21 mouse cellular contexts compared by ENCODE assay signal in genomic region chr3:133429394-133430173, GRCm38 (mm10).
DNase-seq lines count a peak whose midpoint lies in the region; ATAC-seq lines count a peak whose summit lies in the region.
"Had no signal": no experiment of that assay in that cellular context is flagged by ENCODE, and none has a peak within 500 bp of the region (broad histone marks: within the 10 kb centered on the region; RNA-seq: fewer than 3 reads in every experiment).

No protein-coding gene starts in this region.

- no peak overlapping the region for H3K4me3 ChIP-seq in midbrain, embryonic 16.5 days (ENCODE audit: low read depth, low read length)
- H3K4me3 ChIP-seq in midbrain, embryonic 13.5 days (replicated peaks) = no peak overlapping the region
- H3K4me3 ChIP-seq: embryonic facial prominence, embryonic 15.5 days; erythroblast, embryonic 14.5 days; forebrain, embryonic 10.5 days; heart, embryonic 10.5 days; hindbrain, embryonic 12.5 days had no signal

- DNase-seq in kidney, adult 9 months = peak; percentile 28
- no peak for DNase-seq in kidney, adult 18-20 months
- peak; percentile 8 to 36 for DNase-seq in kidney, postnatal 36 days
- no peak for DNase-seq in kidney, postnatal 25 days
- DNase-seq: adrenal gland, adult 2 months; adrenal gland, postnatal 25 days; cerebellum, adult 8-10 months; cerebellum, postnatal 14 days; embryo, embryonic 11 days; gastrocnemius, postnatal 10 days; heart, adult 18-20 months; heart, postnatal 10 days; heart, postnatal 4 days had no signal

- no peak overlapping the region for H3K27ac ChIP-seq in midbrain, embryonic 16.5 days (ENCODE audit: low read length)
- H3K27ac ChIP-seq in midbrain, embryonic 13.5 days = no peak overlapping the region
- H3K27ac ChIP-seq: embryonic facial prominence, embryonic 15.5 days; forebrain, embryonic 10.5 days; heart, embryonic 10.5 days; hindbrain, embryonic 12.5 days had no signal

- ATAC-seq in midbrain, embryonic 16.5 days = peak; percentile 60; the same call in 1 of the 2 replicates
- ATAC-seq in midbrain, embryonic 13.5 days = no peak
- ATAC-seq: forebrain, embryonic 16.5 days had no signal

- H3K9ac ChIP-seq in midbrain, embryonic 16.5 days (ENCODE audit: low read depth, low read length) = no peak overlapping the region
- H3K9ac ChIP-seq in midbrain, embryonic 13.5 days (replicated peaks) = no peak overlapping the region
- H3K9ac ChIP-seq: embryonic facial prominence, embryonic 15.5 days; hindbrain, embryonic 12.5 days had no signal

- H3K4me2 ChIP-seq in midbrain, embryonic 16.5 days (ENCODE audit: low read length) = no peak overlapping the region
- H3K4me2 ChIP-seq in midbrain, embryonic 13.5 days (replicated peaks) = no peak overlapping the region
- H3K4me2 ChIP-seq: embryonic facial prominence, embryonic 15.5 days; hindbrain, embryonic 12.5 days had no signal

- no peaks in the 10 kb centered on the region for H3K4me1 ChIP-seq in midbrain, embryonic 16.5 days (ENCODE audit: control insufficient read depth, insufficient read depth, low read length)
- H3K4me1 ChIP-seq in midbrain, embryonic 13.5 days (replicated peaks) = no peaks in the 10 kb centered on the region
- H3K4me1 ChIP-seq: embryonic facial prominence, embryonic 15.5 days; forebrain, embryonic 10.5 days; heart, embryonic 10.5 days; hindbrain, embryonic 12.5 days had no signal

- H3K36me3 ChIP-seq in midbrain, embryonic 16.5 days (ENCODE audit: control insufficient read depth, insufficient read depth, low read length) = no peaks in the 10 kb centered on the region
- no peaks in the 10 kb centered on the region for H3K36me3 ChIP-seq in midbrain, embryonic 13.5 days
- H3K36me3 ChIP-seq: embryonic facial prominence, embryonic 15.5 days; forebrain, embryonic 10.5 days; heart, embryonic 10.5 days; hindbrain, embryonic 12.5 days had no signal

- no peaks in the 10 kb centered on the region for H3K27me3 ChIP-seq in midbrain, embryonic 16.5 days (ENCODE audit: control insufficient read depth, insufficient read depth, low read depth, low read length)
- H3K27me3 ChIP-seq in midbrain, embryonic 13.5 days = no peaks in the 10 kb centered on the region
- H3K27me3 ChIP-seq: embryonic facial prominence, embryonic 15.5 days; hindbrain, embryonic 12.5 days had no signal

- 72% methylated on average over 4 of the region's 4 CpGs for WGBS in midbrain, embryonic 16.5 days
- WGBS in midbrain, embryonic 13.5 days = 77% methylated on average over 4 of the region's 4 CpGs

- H3K9me3 ChIP-seq in midbrain, embryonic 16.5 days (replicated peaks; ENCODE audit: control insufficient read depth, low read length, poor library complexity, severe bottlenecking) = no peaks in the 10 kb centered on the region
- H3K9me3 ChIP-seq in midbrain, embryonic 13.5 days = no peaks in the 10 kb centered on the region
- H3K9me3 ChIP-seq: embryonic facial prominence, embryonic 15.5 days; forebrain, embryonic 10.5 days; heart, embryonic 10.5 days; hindbrain, embryonic 12.5 days had no signal

Comparison
In these comparisons a context has a peak if more than half of its experiments do, and no peak if none do; other contexts are left out.
1. DNase-seq: peak in kidney, adult 9 months (single experiment) and kidney, postnatal 36 days (2 of 2); none in kidney, adult 18-20 months (single experiment) and kidney, postnatal 25 days (0 of 2).